Mouse (Mus musculus) liver, postnatal 0 days (tissue): ENCODE measurements around the gene Ankmy1.

ENCODE experiments used
- CTCF ChIP-seq: sonication (generic); IDR thresholded peaks from 2 replicates; pipeline ENCODE4 v1.5.1; 2016; ENCODE audit warnings: antibody characterized with exemption, low read depth
- EP300 ChIP-seq: IDR thresholded peaks from 2 replicates; pipeline ENCODE4 v1.6.1; 2016; ENCODE audit warnings: antibody characterized with exemption, low read depth, mild to moderate bottlenecking

GRCm38 (mm10) chr1:92880101-92880500, 22.6 kb downstream of the Ankmy1 start:
- TF ChIP-seq CTCF (no peak), EP300 (no peak)
